Mouse (Mus musculus) heart, embryonic 11.5 days (tissue): Measurements from ENCODE around the gene Frat2. TPM values are rescaled to one million over a fixed set of nuclear protein-coding genes. Genes with fewer than 3 reads are reported as not detected.

ENCODE experiments used
- ATAC-seq: fragments of 200-750 bp; cut with Nextera tagmentation; replicated peaks from 2 replicates; pipeline ENCODE4 v1.8.0; 2017; ENCODE audit warnings: moderate library complexity; ENCODE audit not compliant: insufficient number of reproducible peaks, low FRiP score, low TSS enrichment
- H3K27ac ChIP-seq: fragments of 300-500 bp; sonication (generic); 2 replicates; pipeline ENCODE4 v1.5.1; 2014; ENCODE audit warnings: mild to moderate bottlenecking, low read depth, low read length
- H3K27me3 ChIP-seq: fragments of 300-500 bp; sonication (generic); 2 replicates; pipeline ENCODE4 v1.6.1; 2014; ENCODE audit warnings: mild to moderate bottlenecking, low read length, mixed read lengths; ENCODE audit not compliant: control insufficient read depth, insufficient read depth
- H3K36me3 ChIP-seq: fragments of 300-500 bp; sonication (generic); 2 replicates; pipeline ENCODE4 v1.6.1; 2014; ENCODE audit warnings: mild to moderate bottlenecking, low read length, moderate library complexity, mixed read lengths; ENCODE audit not compliant: control insufficient read depth, insufficient read depth
- H3K4me1 ChIP-seq: fragments of 300-500 bp; sonication (generic); 2 replicates; pipeline ENCODE4 v1.6.1; 2014; ENCODE audit warnings: low read length; ENCODE audit not compliant: control insufficient read depth, insufficient read depth
- H3K4me2 ChIP-seq: fragments of 300-500 bp; sonication (generic); 2 replicates; pipeline ENCODE4 v1.6.1; 2014; ENCODE audit warnings: mild to moderate bottlenecking, moderate library complexity
- H3K4me3 ChIP-seq: fragments of 300-500 bp; sonication (generic); 2 replicates; pipeline ENCODE4 v1.5.1; 2014; ENCODE audit warnings: low read depth, low read length
- H3K9ac ChIP-seq: fragments of 300-500 bp; sonication (generic); 2 replicates; pipeline ENCODE4 v1.6.1; 2014; ENCODE audit warnings: mild to moderate bottlenecking, low read depth, low read length, moderate library complexity
- H3K9me3 ChIP-seq: fragments of 300-500 bp; sonication (generic); replicated peaks from 2 replicates; pipeline ENCODE4 v1.6.1; 2016; ENCODE audit warnings: low read length; ENCODE audit not compliant: control insufficient read depth
- WGBS: fragments of 180-500 bp; shearing (Covaris S2); extraction: QIAGEN DNeasy Blood & Tissue Kit; methylation state at CpG from one replicate; pipeline ENCODE4 v1.1.7; 2014; ENCODE audit not compliant: insufficient replicate concordance; 5-methylcytosine and 5-hydroxymethylcytosine counted together
- polyA plus RNA-seq: library from polyadenylated mRNA; unstranded; fragments of >200 nt; fragmentation: Nextera tagmentation; extraction: Ambion mirVana; gene quantifications from 2 replicates; pipeline ENCODE4 v1.2.1, GENCODE M21; 2014

The Frat2 gene
- polyA plus RNA-seq, 1 experiment from 2014 or later = 1.1 TPM

GRCm38 (mm10) chr19:41831718-41832391, 16.1 kb downstream of the Frat2 start:
- ATAC-seq = no peak
- Histone ChIP-seq H3K4me3 (peak overlapping the region; percentile 77), H3K36me3 (no peaks in the 10 kb centered on the region), H3K9me3 (no peaks in the 10 kb centered on the region), H3K27me3 (0 out of 2 replicates have a peak, but pooled peaks cover 5% of the 10 kb centered on the region), H3K9ac (peak overlapping the region; percentile 46; the same call in 1 of the 2 replicates), H3K4me2 (peak overlapping the region; percentile 100), H3K4me1 (peaks cover 26% of the 10 kb centered on the region), H3K27ac (no peak overlapping the region)
- WGBS = 8% methylated on average over 14 of the region's 14 CpGs

GRCm38 (mm10) chr19:41831101-41831570, 16.8 kb downstream of the Frat2 start:
- peak overlapping the region; percentile 77 for H3K4me3 ChIP-seq
- ATAC-seq = no peak
- peak overlapping the region; percentile 100 for H3K4me2 ChIP-seq
- no peaks in the 10 kb centered on the region for H3K36me3 ChIP-seq
- peaks cover 21% of the 10 kb centered on the region for H3K4me1 ChIP-seq
- H3K9me3 ChIP-seq = no peaks in the 10 kb centered on the region
- 0 out of 2 replicates have a peak, but pooled peaks cover 5% of the 10 kb centered on the region for H3K27me3 ChIP-seq
- H3K27ac ChIP-seq = no peak overlapping the region
- peak overlapping the region; percentile 83 for H3K9ac ChIP-seq
- under 1% methylated on average over 19 of the region's 19 CpGs for WGBS

DNA sequence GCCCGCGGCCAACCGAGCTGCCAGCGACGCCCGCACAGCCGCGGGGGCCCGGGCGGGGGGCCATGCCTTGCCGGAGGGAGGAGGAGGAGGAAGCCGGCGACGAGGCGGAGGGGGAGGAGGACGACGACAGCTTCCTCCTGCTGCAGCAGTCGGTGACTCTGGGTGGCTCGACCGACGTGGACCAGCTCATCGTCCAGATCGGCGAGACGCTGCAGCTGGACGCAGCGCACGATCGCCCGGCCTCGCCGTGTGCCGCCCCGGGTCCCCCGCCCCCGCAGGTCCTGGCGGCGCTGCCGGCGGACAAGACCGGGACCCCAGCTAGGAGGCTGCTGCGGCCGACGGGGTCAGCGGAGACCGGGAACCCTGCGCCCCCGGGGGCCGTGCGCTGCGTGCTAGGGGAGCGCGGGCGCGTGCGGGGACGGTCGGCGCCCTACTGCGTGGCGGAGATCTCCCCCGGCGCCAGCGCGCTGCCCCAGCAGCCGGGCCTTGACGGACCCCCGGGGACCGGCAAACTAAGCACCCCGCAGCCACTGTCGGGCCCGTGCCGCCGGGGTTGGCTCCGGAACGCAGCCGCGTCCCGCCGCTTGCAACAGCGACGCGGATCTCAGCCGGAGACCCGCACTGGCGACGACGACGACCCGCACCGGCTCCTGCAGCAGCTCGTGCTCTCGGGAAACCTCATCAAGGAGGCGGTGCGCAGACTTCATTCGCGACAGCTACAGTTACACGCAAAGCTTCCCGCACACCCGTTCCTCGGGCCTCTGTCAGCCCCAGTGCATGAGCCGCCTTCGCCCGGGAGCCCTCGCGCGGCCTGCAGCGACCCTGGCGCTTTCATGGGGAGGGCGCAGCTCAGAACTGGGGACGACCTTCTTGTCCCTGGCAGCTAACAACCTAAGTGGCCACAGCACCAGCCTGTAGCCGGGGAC, 17.6 kb downstream of the Frat2 start:
- Histone ChIP-seq H3K27me3 (0 out of 2 replicates have a peak, but pooled peaks cover 5% of the 10 kb centered on the region), H3K9me3 (no peaks in the 10 kb centered on the region), H3K4me2 (peak overlapping the region; percentile 100), H3K36me3 (no peaks in the 10 kb centered on the region), H3K9ac (peak overlapping the region; percentile 83), H3K27ac (peak overlapping the region; percentile 88), H3K4me1 (peaks cover 14% of the 10 kb centered on the region), H3K4me3 (peak overlapping the region; percentile 77)
- under 1% methylated on average over 96 of the region's 112 CpGs for WGBS
- ATAC-seq = peak; percentile 53

- Histone ChIP-seq H3K27ac (peak within 1 kb of the TSS; percentile 88), H3K9ac (peak within 1 kb of the TSS; percentile 83), H3K36me3 (no peaks in the 10 kb centered on the region), H3K4me1 (peaks cover 10% of the 10 kb centered on the region), H3K4me3 (peak within 1 kb of the TSS; percentile 77), H3K9me3 (no peaks in the 10 kb centered on the region), H3K27me3 (0 out of 2 replicates have a peak, but pooled peaks cover 5% of the 10 kb centered on the region), H3K4me2 (peak within 1 kb of the TSS; percentile 100)
- under 1% methylated on average over 34 of the region's 39 CpGs for WGBS
- peak; percentile 90 for ATAC-seq
Measured at GRCm38 (mm10) chr19:41829381-41830105, 18.4 kb downstream of the Frat2 start, which contains the start of gene Frat1. Gene Frat1 (plus strand): TSS chr19:41829970.

DNA sequence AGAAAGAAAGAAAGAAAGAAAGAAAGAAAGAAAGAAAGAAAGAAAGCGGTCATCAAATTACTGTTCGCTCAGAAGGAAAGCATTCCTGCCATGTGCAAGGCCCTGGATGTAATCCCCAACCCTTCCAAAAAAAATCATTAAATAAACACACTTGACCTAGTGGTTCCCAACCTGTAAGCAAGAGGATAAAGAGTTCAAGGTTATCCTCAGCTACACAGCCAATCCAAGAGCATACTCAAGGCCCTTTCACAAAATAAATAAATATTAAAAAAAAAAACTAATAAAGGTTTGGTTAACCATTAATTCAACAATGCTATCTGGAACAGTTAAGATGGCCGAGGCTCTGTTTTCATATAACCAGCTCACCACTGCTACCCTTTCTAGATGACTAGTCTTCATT, 19.0 kb downstream of the Frat2 start:
- no peak overlapping the region for H3K27ac ChIP-seq
- H3K9ac ChIP-seq = 0 out of 2 replicates have a peak overlapping the region, but pooled peaks have one; percentile 83
- no peaks in the 10 kb centered on the region for H3K36me3 ChIP-seq
- no peaks in the 10 kb centered on the region for H3K9me3 ChIP-seq
- H3K4me1 ChIP-seq = peaks cover 10% of the 10 kb centered on the region
- 0 out of 2 replicates have a peak, but pooled peaks cover 5% of the 10 kb centered on the region for H3K27me3 ChIP-seq
- peak overlapping the region; percentile 77 for H3K4me3 ChIP-seq
- peak overlapping the region; percentile 100 for H3K4me2 ChIP-seq
- ATAC-seq = no peak
- WGBS = 67% methylated on average over 3 of the region's 3 CpGs

GRCm38 (mm10) chr19:41826529-41826928, 21.4 kb downstream of the Frat2 start:
- ATAC-seq = no peak

GRCm38 (mm10) chr19:41824950-41825349, 23.0 kb downstream of the Frat2 start:
- H3K9ac ChIP-seq = no peak overlapping the region
- H3K4me2 ChIP-seq = no peak overlapping the region
- H3K4me3 ChIP-seq = no peak overlapping the region
- H3K27ac ChIP-seq = no peak overlapping the region
- H3K4me1 ChIP-seq = no peaks in the 10 kb centered on the region
- H3K9me3 ChIP-seq = no peaks in the 10 kb centered on the region
- H3K36me3 ChIP-seq = no peaks in the 10 kb centered on the region
- no peaks in the 10 kb centered on the region for H3K27me3 ChIP-seq
- WGBS = 81% methylated on average over 5 of the region's 5 CpGs
- ATAC-seq = no peak

More at GRCm38 (mm10) chr19:41826529-41826928, 21.4 kb downstream of the Frat2 start:
- H3K27me3 ChIP-seq = 0 out of 2 replicates have a peak, but pooled peaks cover 2% of the 10 kb centered on the region
- no peak overlapping the region for H3K4me3 ChIP-seq
- no peak overlapping the region for H3K27ac ChIP-seq
- no peak overlapping the region for H3K9ac ChIP-seq
- H3K9me3 ChIP-seq = no peaks in the 10 kb centered on the region
- H3K4me2 ChIP-seq = no peak overlapping the region
- peaks cover 8% of the 10 kb centered on the region for H3K4me1 ChIP-seq
- whole genome bisulfite sequencing = 78% methylated on average over 3 of the region's 3 CpGs
- H3K36me3 ChIP-seq = no peaks in the 10 kb centered on the region

GRCm38 (mm10) chr19:41822589-41822988, 25.3 kb downstream of the Frat2 start:
- ATAC-seq = no peak
- Histone ChIP-seq H3K27ac (no peak overlapping the region), H3K9me3 (no peaks in the 10 kb centered on the region), H3K4me3 (no peak overlapping the region), H3K4me1 (0 out of 2 replicates have a peak, but pooled peaks cover 2% of the 10 kb centered on the region), H3K36me3 (no peaks in the 10 kb centered on the region), H3K4me2 (no peak overlapping the region), H3K27me3 (no peaks in the 10 kb centered on the region), H3K9ac (no peak overlapping the region)
- WGBS = 82% methylated on average over 1 of the region's 1 CpGs
